Mouse (Mus musculus): ENCODE measurements around the gene Tmem201.

DNA sequence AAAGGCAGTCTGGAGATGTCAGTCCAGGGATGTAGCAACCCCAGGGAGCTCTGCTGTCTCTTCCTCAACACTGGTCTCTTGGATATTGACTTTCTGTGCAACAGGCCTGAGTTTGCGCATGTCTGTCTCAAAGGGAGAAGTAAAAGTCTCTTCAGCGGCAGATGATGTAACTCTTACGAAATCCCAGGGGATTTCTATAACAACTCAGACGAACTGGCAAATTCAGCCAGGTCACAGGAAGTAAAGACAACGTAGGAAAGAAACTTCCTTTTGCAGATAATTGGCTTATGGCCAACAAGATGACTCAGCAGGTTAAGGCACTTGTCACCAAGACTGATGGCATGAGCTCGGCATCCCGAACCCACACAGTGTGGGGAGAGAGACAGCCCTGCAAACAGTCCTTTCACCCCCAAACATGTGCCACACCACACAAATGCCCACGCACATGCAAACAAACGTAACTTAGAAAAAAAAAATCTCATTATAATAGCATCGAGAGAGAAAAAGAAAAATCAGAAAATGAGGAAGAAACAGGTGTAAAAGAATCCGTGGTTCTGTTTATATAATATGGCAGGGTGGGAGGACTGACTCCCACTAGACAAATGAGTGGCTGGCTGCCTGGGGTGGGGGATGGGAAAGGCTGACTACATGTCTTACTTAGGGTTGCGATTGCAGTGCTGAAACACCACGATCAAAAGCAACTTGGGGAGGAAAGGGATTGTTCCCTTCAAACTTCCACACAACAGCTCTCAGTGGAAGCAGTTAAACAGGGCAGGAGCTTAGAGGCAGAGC is 42.9 kb upstream of the Tmem201 start:
- no peak for TF ChIP-seq POLR2A (IDR thresholded peaks at IDR 0.05; ENCODE audit: borderline replicate concordance, extremely low read depth, low read depth, low read length)
- TF ChIP-seq CTCF (IDR thresholded peaks at IDR 0.05; ENCODE audit: insufficient read depth, low read length) = no peak

Measured in lung, adult 2 months (tissue).